Mouse (Mus musculus) neural tube, embryonic 12.5 days (tissue): ENCODE measurements around the gene Ryr3. TPM values are rescaled to one million over a fixed set of nuclear protein-coding genes. Genes with fewer than 3 reads are reported as not detected.

Experiments
- ATAC-seq: fragments of 200-750 bp; cut with Nextera tagmentation; 2 replicates; pipeline ENCODE4 v1.8.0; 2017; ENCODE audit warnings: low read depth, mild to moderate bottlenecking, moderate TSS enrichment, moderate library complexity; ENCODE audit not compliant: low FRiP score
- H3K27ac ChIP-seq: fragments of 300-500 bp; sonication (generic); 2 replicates; pipeline ENCODE4 v1.5.1; 2016
- H3K27me3 ChIP-seq: fragments of 300-500 bp; sonication (generic); replicated peaks from 2 replicates; pipeline ENCODE4 v1.6.1; 2016; ENCODE audit warnings: mild to moderate bottlenecking
- H3K36me3 ChIP-seq: fragments of 300-500 bp; sonication (generic); 2 replicates; pipeline ENCODE4 v1.6.1; 2016; ENCODE audit warnings: mild to moderate bottlenecking
- H3K4me1 ChIP-seq: fragments of 300-500 bp; sonication (generic); 2 replicates; pipeline ENCODE4 v1.6.1; 2016
- H3K4me2 ChIP-seq: fragments of 300-500 bp; sonication (generic); replicated peaks from 2 replicates; pipeline ENCODE4 v1.6.1; 2016; ENCODE audit warnings: mild to moderate bottlenecking
- H3K4me3 ChIP-seq: fragments of 300-500 bp; sonication (generic); 2 replicates; pipeline ENCODE4 v1.5.1; 2016
- H3K9ac ChIP-seq: fragments of 300-500 bp; sonication (generic); 2 replicates; pipeline ENCODE4 v1.6.1; 2016; ENCODE audit warnings: mild to moderate bottlenecking
- H3K9me3 ChIP-seq: fragments of 300-500 bp; sonication (generic); 2 replicates; pipeline ENCODE4 v1.6.1; 2016; ENCODE audit warnings: mild to moderate bottlenecking
- WGBS: fragments of 180-500 bp; shearing (Covaris S2); methylation state at CpG from one replicate; pipeline ENCODE4 v1.1.7; 2016; 5-methylcytosine and 5-hydroxymethylcytosine counted together
- polyA plus RNA-seq: library from polyadenylated mRNA; unstranded; fragments of >200 nt; fragmentation: Nextera tagmentation; extraction: Ambion mirVana; gene quantifications from 2 replicates; pipeline ENCODE4 v1.2.1, GENCODE M21; 2016

Ryr3 gene
- polyA plus RNA-seq, 1 experiment from 2014 or later, result 0.95 TPM

- 75% methylated on average over 1 of the region's 1 CpGs for WGBS
- ATAC-seq, result no peak
- no peak overlapping the region for H3K27ac ChIP-seq
Observed at GRCm38 (mm10) chr2:112676721-112677120, 540.2 kb downstream of the Ryr3 start.

GRCm38 (mm10) chr2:112676175-112676574, 540.7 kb downstream of the Ryr3 start:
- Histone ChIP-seq H3K9ac (no peak overlapping the region), H3K36me3 (no peaks in the 10 kb centered on the region), H3K4me2 (no peak overlapping the region), H3K27me3 (no peaks in the 10 kb centered on the region), H3K4me3 (no peak overlapping the region), H3K27ac (no peak overlapping the region), H3K9me3 (no peaks in the 10 kb centered on the region), H3K4me1 (no peaks in the 10 kb centered on the region)
- ATAC-seq, result no peak
- WGBS, result 81% methylated on average over 2 of the region's 2 CpGs

More at GRCm38 (mm10) chr2:112676721-112677120, 540.2 kb downstream of the Ryr3 start:
- H3K4me2 ChIP-seq, result no peak overlapping the region
- H3K36me3 ChIP-seq, result no peaks in the 10 kb centered on the region
- no peaks in the 10 kb centered on the region for H3K27me3 ChIP-seq
- H3K4me3 ChIP-seq, result no peak overlapping the region
- no peaks in the 10 kb centered on the region for H3K4me1 ChIP-seq
- H3K9me3 ChIP-seq, result no peaks in the 10 kb centered on the region
- H3K9ac ChIP-seq, result no peak overlapping the region

- no peaks in the 10 kb centered on the region for H3K9me3 ChIP-seq
- 89% methylated on average over 3 of the region's 3 CpGs for WGBS
- no peaks in the 10 kb centered on the region for H3K27me3 ChIP-seq
- no peak overlapping the region for H3K4me2 ChIP-seq
- no peaks in the 10 kb centered on the region for H3K4me1 ChIP-seq
- no peak overlapping the region for H3K9ac ChIP-seq
- no peak for ATAC-seq
- H3K27ac ChIP-seq, result no peak overlapping the region
- H3K4me3 ChIP-seq, result no peak overlapping the region
- H3K36me3 ChIP-seq, result no peaks in the 10 kb centered on the region
Observed at GRCm38 (mm10) chr2:112669461-112669860, 547.4 kb downstream of the Ryr3 start.

GRCm38 (mm10) chr2:112656131-112656530, 560.8 kb downstream of the Ryr3 start:
- Histone ChIP-seq H3K4me3 (no peak overlapping the region), H3K9ac (no peak overlapping the region), H3K4me2 (no peak overlapping the region), H3K27ac (no peak overlapping the region), H3K9me3 (no peaks in the 10 kb centered on the region), H3K27me3 (no peaks in the 10 kb centered on the region), H3K4me1 (no peaks in the 10 kb centered on the region), H3K36me3 (no peaks in the 10 kb centered on the region)
- ATAC-seq, result no peak
- 66% methylated on average over 5 of the region's 5 CpGs for WGBS

- no peaks in the 10 kb centered on the region for H3K27me3 ChIP-seq
- ATAC-seq, result no peak
- WGBS, result 79% methylated on average over 3 of the region's 3 CpGs
Observed at GRCm38 (mm10) chr2:112653836-112654235, 563.1 kb downstream of the Ryr3 start.

GRCm38 (mm10) chr2:112637206-112637605, 579.7 kb downstream of the Ryr3 start:
- no peak overlapping the region for H3K27ac ChIP-seq
- no peaks in the 10 kb centered on the region for H3K36me3 ChIP-seq
- no peak overlapping the region for H3K9ac ChIP-seq
- no peaks in the 10 kb centered on the region for H3K4me1 ChIP-seq
- no peak for ATAC-seq
- H3K4me3 ChIP-seq, result no peak overlapping the region
- H3K27me3 ChIP-seq, result no peaks in the 10 kb centered on the region
- no peaks in the 10 kb centered on the region for H3K9me3 ChIP-seq
- no peak overlapping the region for H3K4me2 ChIP-seq
- WGBS, result 90% methylated on average over 5 of the region's 5 CpGs

More at GRCm38 (mm10) chr2:112653836-112654235, 563.1 kb downstream of the Ryr3 start:
- no peaks in the 10 kb centered on the region for H3K4me1 ChIP-seq
- no peak overlapping the region for H3K4me3 ChIP-seq
- H3K9me3 ChIP-seq, result no peaks in the 10 kb centered on the region
- no peaks in the 10 kb centered on the region for H3K36me3 ChIP-seq
- H3K4me2 ChIP-seq, result no peak overlapping the region
- H3K9ac ChIP-seq, result no peak overlapping the region
- no peak overlapping the region for H3K27ac ChIP-seq

- Histone ChIP-seq H3K9me3 (no peaks in the 10 kb centered on the region), H3K4me3 (no peak overlapping the region), H3K4me2 (no peak overlapping the region), H3K4me1 (no peaks in the 10 kb centered on the region), H3K36me3 (no peaks in the 10 kb centered on the region), H3K9ac (no peak overlapping the region), H3K27ac (no peak overlapping the region), H3K27me3 (no peaks in the 10 kb centered on the region)
- 94% methylated on average over 9 of the region's 9 CpGs for WGBS
- no peak for ATAC-seq
Observed at GRCm38 (mm10) chr2:112632536-112632935, 584.4 kb downstream of the Ryr3 start.

- Histone ChIP-seq H3K27me3 (no peaks in the 10 kb centered on the region), H3K9me3 (no peaks in the 10 kb centered on the region), H3K4me2 (no peak overlapping the region), H3K4me3 (no peak overlapping the region), H3K36me3 (no peaks in the 10 kb centered on the region), H3K9ac (no peak overlapping the region), H3K27ac (no peak overlapping the region), H3K4me1 (no peaks in the 10 kb centered on the region)
- ATAC-seq, result no peak
- WGBS, result 89% methylated on average over 11 of the region's 11 CpGs
Observed at GRCm38 (mm10) chr2:112630669-112631068, 586.2 kb downstream of the Ryr3 start.

GRCm38 (mm10) chr2:112625156-112625555, 591.7 kb downstream of the Ryr3 start:
- Histone ChIP-seq H3K27ac (no peak overlapping the region), H3K4me2 (no peak overlapping the region), H3K9me3 (no peaks in the 10 kb centered on the region), H3K4me3 (no peak overlapping the region), H3K36me3 (no peaks in the 10 kb centered on the region), H3K4me1 (no peaks in the 10 kb centered on the region), H3K27me3 (no peaks in the 10 kb centered on the region), H3K9ac (no peak overlapping the region)
- ATAC-seq, result no peak
- 90% methylated on average over 3 of the region's 3 CpGs for WGBS

GRCm38 (mm10) chr2:112617206-112617605, 599.7 kb downstream of the Ryr3 start:
- WGBS, result 11% methylated on average over 3 of the region's 3 CpGs
- H3K4me1 ChIP-seq, result 0 out of 2 replicates have a peak, but pooled peaks cover 6% of the 10 kb centered on the region
- H3K27me3 ChIP-seq, result no peaks in the 10 kb centered on the region
- H3K4me3 ChIP-seq, result no peak overlapping the region
- H3K9me3 ChIP-seq, result no peaks in the 10 kb centered on the region
- H3K4me2 ChIP-seq, result no peak overlapping the region
- H3K9ac ChIP-seq, result no peak overlapping the region
- no peak for ATAC-seq
- no peak overlapping the region for H3K27ac ChIP-seq
- no peaks in the 10 kb centered on the region for H3K36me3 ChIP-seq

GRCm38 (mm10) chr2:112614375-112614774, 602.5 kb downstream of the Ryr3 start:
- Histone ChIP-seq H3K4me3 (no peak overlapping the region), H3K36me3 (no peaks in the 10 kb centered on the region), H3K9me3 (no peaks in the 10 kb centered on the region), H3K4me1 (0 out of 2 replicates have a peak, but pooled peaks cover 6% of the 10 kb centered on the region), H3K9ac (no peak overlapping the region), H3K4me2 (no peak overlapping the region), H3K27ac (no peak overlapping the region), H3K27me3 (no peaks in the 10 kb centered on the region)
- no peak for ATAC-seq
- 88% methylated on average over 7 of the region's 7 CpGs for WGBS

- WGBS, result 87% methylated on average over 3 of the region's 3 CpGs
- H3K4me2 ChIP-seq, result no peak overlapping the region
- no peaks in the 10 kb centered on the region for H3K36me3 ChIP-seq
- no peak overlapping the region for H3K9ac ChIP-seq
- no peak overlapping the region for H3K4me3 ChIP-seq
- no peaks in the 10 kb centered on the region for H3K27me3 ChIP-seq
- no peaks in the 10 kb centered on the region for H3K9me3 ChIP-seq
- 0 out of 2 replicates have a peak, but pooled peaks cover 6% of the 10 kb centered on the region for H3K4me1 ChIP-seq
- no peak overlapping the region for H3K27ac ChIP-seq
- ATAC-seq, result no peak
Observed at GRCm38 (mm10) chr2:112612628-112613027, 604.3 kb downstream of the Ryr3 start.

GRCm38 (mm10) chr2:112606536-112606935, 610.4 kb downstream of the Ryr3 start:
- Histone ChIP-seq H3K9me3 (no peaks in the 10 kb centered on the region), H3K36me3 (no peaks in the 10 kb centered on the region), H3K4me3 (no peak overlapping the region), H3K4me2 (no peak overlapping the region), H3K27me3 (no peaks in the 10 kb centered on the region), H3K27ac (no peak overlapping the region), H3K4me1 (no peaks in the 10 kb centered on the region; the same call in 1 of the 2 replicates), H3K9ac (no peak overlapping the region)
- WGBS, result 87% methylated on average over 3 of the region's 3 CpGs
- ATAC-seq, result no peak
